Mouse (Mus musculus) CD4-positive, CD25-positive, alpha-beta regulatory T cell (primary cell): Measurements from ENCODE around the gene Dkk3. TPM values are rescaled to one million over a fixed set of nuclear protein-coding genes. Genes with fewer than 3 reads are reported as not detected.

Source experiments
- polyA plus RNA-seq: library from polyadenylated mRNA; unstranded; fragments of 100-300 nt; shearing (Covaris generic); gene quantifications from one replicate; pipeline ENCODE4 v1.2.1, GENCODE M21; 2017

The Dkk3 gene
- polyA plus RNA-seq, result 1.4 TPM

DNA sequence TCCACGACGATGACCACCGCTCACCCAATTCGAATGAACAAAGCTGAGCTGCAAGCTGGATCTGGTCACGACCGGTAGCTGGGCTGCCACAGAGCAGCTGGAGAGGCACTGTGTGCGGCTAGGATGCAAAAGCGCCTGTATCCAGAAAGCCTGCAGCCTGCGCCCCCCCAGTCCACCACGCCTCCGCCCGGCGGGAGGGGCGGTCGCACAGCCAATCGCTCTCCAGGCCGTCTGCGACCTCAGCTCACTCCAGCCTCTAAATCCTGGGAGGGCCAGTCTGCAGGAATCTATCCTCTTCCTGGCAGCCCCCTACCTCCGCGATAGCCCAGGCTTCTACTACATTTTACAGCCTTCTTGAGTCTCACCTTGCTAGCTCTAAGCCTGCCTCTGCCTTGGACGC lies at the start of gene Dkk3:
Gene Dkk3 (minus strand): TSS at position 116 of the 400 bp plus-strand sequence.

Other genes with a start within 250 kb of the Dkk3 start
- gene Usp47, start 135.6 kb downstream of the Dkk3 start, polyA plus RNA-seq, result 68.2 TPM
- 1.4 TPM for gene Mical2, start 66.8 kb upstream of the Dkk3 start, polyA plus RNA-seq